Mouse (Mus musculus) forelimb bud, embryonic 11.5 days (tissue): ENCODE measurements around the gene Zfp810.
"Not testable (repeated sequence)": the region's sequence is repeated elsewhere in the genome, so short reads cannot be mapped to it uniquely, and the experiment has no call there.

Source experiments
- DNase-seq: peaks from one replicate; pipeline ENCODE4 v3.0.0-alpha.2; 2012; ENCODE audit warnings: low read depth, low spot score

Gene Zfp810

GRCm38 (mm10) chr9:22307156-22307919, at the start of gene Zfp810:
Zfp810 (minus strand) TSS chr9:22307648.
- peak; percentile 99 for DNase-seq

- DNase-seq, result no peak
Measured at GRCm38 (mm10) chr9:22355919-22356318, 48.5 kb upstream of the Zfp810 start.

- DNase-seq, result no peak
Measured at GRCm38 (mm10) chr9:22353901-22354300, 46.5 kb upstream of the Zfp810 start.

- DNase-seq, result no peak
Measured at GRCm38 (mm10) chr9:22353465-22353864, 46.0 kb upstream of the Zfp810 start.

- no peak for DNase-seq
Measured at GRCm38 (mm10) chr9:22340331-22340730, 32.9 kb upstream of the Zfp810 start.

- DNase-seq, result no peak
Measured at GRCm38 (mm10) chr9:22337217-22337616, 29.8 kb upstream of the Zfp810 start.

- peak; percentile 84 for DNase-seq
Measured at GRCm38 (mm10) chr9:22327475-22328387, 20.3 kb upstream of the Zfp810 start.

GRCm38 (mm10) chr9:22327099-22327474, 19.6 kb upstream of the Zfp810 start:
- peak; percentile 8 for DNase-seq

- no peak for DNase-seq
Measured at GRCm38 (mm10) chr9:22324579-22324978, 17.1 kb upstream of the Zfp810 start.

GRCm38 (mm10) chr9:22322381-22323211, 15.1 kb upstream of the Zfp810 start:
- no peak for DNase-seq

GRCm38 (mm10) chr9:22319109-22319508, 11.7 kb upstream of the Zfp810 start:
- DNase-seq, result no peak

- DNase-seq, result not testable (repeated sequence)
Measured at GRCm38 (mm10) chr9:22316047-22316446, 8.6 kb upstream of the Zfp810 start.

- DNase-seq, result no peak
Measured at GRCm38 (mm10) chr9:22314066-22314465, 6.6 kb upstream of the Zfp810 start.

- no peak for DNase-seq
Measured at GRCm38 (mm10) chr9:22313218-22313617, 5.8 kb upstream of the Zfp810 start.

- no peak for DNase-seq
Measured at GRCm38 (mm10) chr9:22309651-22310050, 2.2 kb upstream of the Zfp810 start.

- DNase-seq, result not testable (repeated sequence)
Measured at GRCm38 (mm10) chr9:22307920-22308262, 443 bp upstream of the Zfp810 start.

GRCm38 (mm10) chr9:22306726-22307125, 722 bp downstream of the Zfp810 start:
- peak; percentile 36 for DNase-seq

GRCm38 (mm10) chr9:22302199-22302598, 5.2 kb downstream of the Zfp810 start:
- DNase-seq, result no peak

GRCm38 (mm10) chr9:22278733-22279132, 28.7 kb downstream of the Zfp810 start:
- DNase-seq, result no peak

GRCm38 (mm10) chr9:22268886-22269285, 38.6 kb downstream of the Zfp810 start:
- DNase-seq, result no peak

GRCm38 (mm10) chr9:22262611-22263010, 44.8 kb downstream of the Zfp810 start:
- no peak for DNase-seq

- DNase-seq, result no peak
Measured at GRCm38 (mm10) chr9:22261594-22261993, 45.9 kb downstream of the Zfp810 start.
